Mouse (Mus musculus) heart, embryonic 13.5 days (tissue): ENCODE measurements at regions not wholly inside any gene's neighbourhood (a gene's known extent, or its start where the extent isn't known, plus 50 kb on each side); places are given as distances from the start of the nearest gene placed in this dataset.
A peak's percentile ranks its signal among the peaks of the same experiment; 100 is the strongest.

ENCODE experiments used
- ATAC-seq: fragments of 200-750 bp; cut with Nextera tagmentation; 2 replicates; pipeline ENCODE4 v1.8.0; 2017; ENCODE audit warnings: moderate TSS enrichment; ENCODE audit not compliant: insufficient number of reproducible peaks, low FRiP score, low TSS enrichment; ENCODE audit errors: extremely low read depth
- H3K27ac ChIP-seq: fragments of 300-500 bp; sonication (generic); replicated peaks from 2 replicates; pipeline ENCODE4 v1.5.1; 2015; ENCODE audit warnings: moderate library complexity, mild to moderate bottlenecking, inconsistent platforms
- H3K27me3 ChIP-seq: fragments of 300-500 bp; sonication (generic); replicated peaks from 2 replicates; pipeline ENCODE4 v1.6.1; 2015; ENCODE audit warnings: mild to moderate bottlenecking, inconsistent platforms
- H3K36me3 ChIP-seq: fragments of 300-500 bp; sonication (generic); 2 replicates; pipeline ENCODE4 v1.6.1; 2015; ENCODE audit warnings: mild to moderate bottlenecking, inconsistent platforms
- H3K4me1 ChIP-seq: fragments of 300-500 bp; sonication (generic); 2 replicates; pipeline ENCODE4 v1.6.1; 2015; ENCODE audit warnings: inconsistent platforms
- H3K4me2 ChIP-seq: fragments of 300-500 bp; sonication (generic); 2 replicates; pipeline ENCODE4 v1.6.1; 2015; ENCODE audit warnings: inconsistent platforms, mild to moderate bottlenecking, moderate library complexity
- H3K4me3 ChIP-seq: fragments of 300-500 bp; sonication (generic); 2 replicates; pipeline ENCODE4 v1.5.1; 2015; ENCODE audit warnings: moderate library complexity, mild to moderate bottlenecking, inconsistent platforms
- H3K9ac ChIP-seq: fragments of 300-500 bp; sonication (generic); 2 replicates; pipeline ENCODE4 v1.6.1; 2015; ENCODE audit warnings: inconsistent platforms, mild to moderate bottlenecking, moderate library complexity
- H3K9me3 ChIP-seq: fragments of 300-500 bp; sonication (generic); 2 replicates; pipeline ENCODE4 v1.6.1; 2016; ENCODE audit warnings: inconsistent platforms
- WGBS: fragments of 180-500 bp; shearing (Covaris S2); methylation state at CpG from one replicate; pipeline ENCODE4 v1.1.7; 2015; ENCODE audit warnings: mixed read lengths; 5-methylcytosine and 5-hydroxymethylcytosine counted together

DNA sequence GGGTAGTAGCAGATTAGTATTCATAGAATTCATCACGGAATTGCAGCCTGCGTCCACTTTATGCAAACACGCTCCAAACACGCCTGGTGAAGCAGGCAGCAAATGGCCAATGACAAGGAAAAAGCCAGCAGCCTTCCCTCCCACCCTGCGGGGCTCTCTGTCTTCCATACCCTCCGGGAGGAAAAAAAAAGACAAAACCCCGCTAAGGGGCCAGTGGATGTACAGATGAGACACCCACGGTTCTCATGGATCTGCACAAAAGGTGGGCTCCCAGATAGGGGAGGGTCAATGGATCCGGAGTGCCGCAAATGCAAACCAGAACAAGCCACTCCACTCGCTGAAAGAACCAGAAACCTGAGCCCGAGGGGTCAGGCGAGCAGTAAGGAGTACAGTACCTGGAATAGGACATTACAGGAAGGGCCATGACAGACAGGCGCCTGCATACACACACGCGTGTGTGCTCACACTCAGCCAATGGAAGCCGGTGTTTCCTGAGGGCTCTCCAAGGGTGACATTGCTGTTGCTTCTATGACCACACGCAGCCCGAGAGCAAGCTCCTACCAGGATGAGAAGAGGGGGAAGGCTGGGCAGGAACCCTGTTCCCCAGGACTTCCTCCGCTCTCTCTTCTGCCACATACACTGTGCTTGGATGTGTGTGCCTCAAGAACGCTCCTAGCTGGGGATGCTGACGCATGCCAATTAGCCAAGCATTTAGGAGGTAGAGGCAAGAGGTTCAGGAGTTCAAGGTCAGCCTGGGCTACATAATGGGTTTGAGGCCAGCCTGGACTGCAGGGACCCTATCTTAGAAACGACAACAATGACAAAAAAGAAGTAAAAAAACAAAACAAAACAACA, 57.5 kb upstream of the Casz1 start:
- H3K4me1 ChIP-seq, result peaks cover 79% of the 10 kb centered on the region
- H3K4me2 ChIP-seq, result peak overlapping the region; percentile 64
- no peaks in the 10 kb centered on the region for H3K9me3 ChIP-seq
- WGBS, result 31% methylated on average over 23 of the region's 23 CpGs
- peaks cover 18% of the 10 kb centered on the region for H3K27me3 ChIP-seq
- H3K27ac ChIP-seq, result peak overlapping the region; percentile 94
- no peaks in the 10 kb centered on the region for H3K36me3 ChIP-seq
- H3K9ac ChIP-seq, result peak overlapping the region; percentile 78
- peak; percentile 6; the same call in 1 of the 2 replicates for ATAC-seq
- peak overlapping the region; percentile 44 for H3K4me3 ChIP-seq

DNA sequence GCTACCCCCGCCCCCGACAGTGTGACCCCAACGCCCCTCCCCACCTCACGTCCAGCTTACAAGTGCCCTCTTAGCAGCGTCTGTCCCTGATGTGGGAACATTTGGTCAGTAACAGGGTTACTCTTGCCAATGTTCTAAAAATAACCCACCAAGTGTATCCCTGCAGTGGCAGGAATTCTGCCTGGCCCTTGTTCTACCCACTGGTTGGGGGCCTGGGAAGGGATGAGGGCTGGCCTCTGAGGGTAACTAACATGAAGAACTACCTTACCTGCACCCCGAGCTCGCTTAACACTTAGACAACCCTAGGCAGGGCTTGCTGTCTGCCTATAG, 56.9 kb upstream of the Casz1 start:
- H3K4me3 ChIP-seq, result peak overlapping the region; percentile 44
- peak; percentile 49; the same call in 1 of the 2 replicates for ATAC-seq
- H3K27ac ChIP-seq, result peak overlapping the region; percentile 94
- H3K4me1 ChIP-seq, result peaks cover 82% of the 10 kb centered on the region
- H3K9me3 ChIP-seq, result no peaks in the 10 kb centered on the region
- H3K9ac ChIP-seq, result peak overlapping the region; percentile 78
- no peaks in the 10 kb centered on the region for H3K36me3 ChIP-seq
- H3K4me2 ChIP-seq, result peak overlapping the region; percentile 64
- WGBS, result 38% methylated on average over 7 of the region's 7 CpGs
- peaks cover 18% of the 10 kb centered on the region for H3K27me3 ChIP-seq

DNA sequence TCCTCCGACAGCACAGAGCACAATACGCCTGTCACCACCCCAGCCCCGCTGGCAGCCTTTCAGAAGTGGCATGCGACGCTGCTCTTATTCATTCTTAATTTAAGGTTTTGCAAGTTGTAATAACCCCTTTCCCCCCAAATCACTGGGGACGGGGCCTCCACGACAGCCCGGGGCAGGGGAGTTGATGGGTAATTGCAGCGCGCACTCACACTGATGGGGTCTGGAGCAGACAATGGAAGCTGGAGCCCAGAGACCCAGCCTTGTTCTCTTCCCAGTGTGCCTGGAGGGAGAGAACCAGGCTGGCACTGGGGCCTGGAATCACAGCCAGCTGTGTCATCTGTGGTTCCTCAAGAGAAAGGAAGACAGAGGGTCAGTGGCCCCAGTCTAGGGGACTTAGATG, 54.2 kb upstream of the Casz1 start:
- no peak overlapping the region for H3K4me2 ChIP-seq
- H3K4me3 ChIP-seq, result no peak overlapping the region
- no peaks in the 10 kb centered on the region for H3K36me3 ChIP-seq
- ATAC-seq, result no peak
- peak overlapping the region; percentile 40 for H3K27ac ChIP-seq
- H3K9me3 ChIP-seq, result no peaks in the 10 kb centered on the region
- 62% methylated on average over 10 of the region's 10 CpGs for WGBS
- H3K4me1 ChIP-seq, result peaks cover 85% of the 10 kb centered on the region
- H3K27me3 ChIP-seq, result 0 out of 2 replicates have a peak, but pooled peaks cover under 1% of the 10 kb centered on the region
- H3K9ac ChIP-seq, result no peak overlapping the region

DNA sequence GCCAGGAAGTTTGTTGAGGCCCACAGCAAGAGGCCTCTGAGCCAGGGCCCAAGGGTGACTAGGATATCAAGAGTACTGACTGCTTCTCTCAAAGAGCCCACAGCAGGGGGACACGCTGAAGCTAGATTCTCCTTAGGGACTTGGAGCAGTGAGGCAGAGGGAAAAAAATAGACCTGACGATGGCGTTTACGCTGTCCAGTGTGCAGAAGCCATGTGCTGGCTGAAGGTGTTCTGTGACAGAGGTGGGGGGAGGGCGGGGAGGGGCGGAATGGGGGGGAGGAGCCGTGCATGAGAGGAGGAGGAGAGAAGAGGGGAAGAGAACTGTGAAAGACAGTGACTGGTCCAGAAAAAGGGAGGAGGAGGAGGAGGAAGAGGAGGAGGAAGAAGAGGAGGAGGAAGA, 52.6 kb upstream of the Casz1 start:
- no peak overlapping the region for H3K4me2 ChIP-seq
- peak overlapping the region; percentile 50; the same call in 1 of the 2 replicates for H3K9ac ChIP-seq
- peak overlapping the region; percentile 72 for H3K27ac ChIP-seq
- ATAC-seq, result no peak
- no peaks in the 10 kb centered on the region for H3K9me3 ChIP-seq
- no peaks in the 10 kb centered on the region for H3K36me3 ChIP-seq
- WGBS, result 39% methylated on average over 7 of the region's 7 CpGs
- no peaks in the 10 kb centered on the region for H3K27me3 ChIP-seq
- H3K4me3 ChIP-seq, result no peak overlapping the region
- peaks cover 71% of the 10 kb centered on the region for H3K4me1 ChIP-seq

DNA sequence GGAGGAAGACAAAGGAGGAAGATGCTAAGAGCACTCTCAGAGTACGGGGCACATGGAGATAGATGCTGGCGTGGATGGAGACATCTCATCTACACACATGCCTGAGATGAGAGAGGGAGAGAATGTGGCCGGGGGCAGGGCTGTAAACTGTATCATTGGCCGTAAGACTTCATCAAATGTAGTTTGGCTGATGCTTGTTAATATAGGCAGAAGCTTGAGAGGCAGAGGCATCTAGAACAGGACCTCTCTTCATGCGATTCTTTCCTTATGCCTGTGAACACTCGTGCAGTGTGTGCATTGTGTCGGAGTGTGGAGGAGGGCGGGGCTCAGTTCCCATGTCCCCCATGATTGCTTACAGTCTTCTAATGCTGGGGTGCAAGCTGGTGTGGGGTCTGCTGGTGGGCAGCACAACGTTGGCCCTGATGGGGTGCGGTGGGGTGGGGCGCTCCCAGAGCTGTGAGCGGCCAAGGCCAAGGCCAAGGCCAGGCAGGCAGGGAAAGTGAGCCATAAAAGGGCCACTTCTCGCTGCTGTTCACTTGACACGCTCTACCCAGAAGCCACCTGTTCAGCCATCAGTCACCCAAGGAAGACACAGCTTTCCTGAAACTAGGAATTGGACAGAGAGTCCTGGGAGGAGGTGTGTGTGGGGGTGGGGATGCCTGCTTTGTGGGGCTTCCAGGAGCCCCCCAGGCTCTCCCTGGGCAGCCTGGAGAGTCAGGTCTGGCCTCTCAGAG, 51.7 kb upstream of the Casz1 start:
- ATAC-seq, result no peak
- H3K9ac ChIP-seq, result 0 out of 2 replicates have a peak overlapping the region, but pooled peaks have one; percentile 21
- H3K36me3 ChIP-seq, result no peaks in the 10 kb centered on the region
- H3K9me3 ChIP-seq, result no peaks in the 10 kb centered on the region
- H3K4me3 ChIP-seq, result no peak overlapping the region
- H3K4me2 ChIP-seq, result no peak overlapping the region
- no peaks in the 10 kb centered on the region for H3K27me3 ChIP-seq
- H3K27ac ChIP-seq, result no peak overlapping the region
- H3K4me1 ChIP-seq, result peaks cover 61% of the 10 kb centered on the region
- WGBS, result 85% methylated on average over 14 of the region's 14 CpGs

DNA sequence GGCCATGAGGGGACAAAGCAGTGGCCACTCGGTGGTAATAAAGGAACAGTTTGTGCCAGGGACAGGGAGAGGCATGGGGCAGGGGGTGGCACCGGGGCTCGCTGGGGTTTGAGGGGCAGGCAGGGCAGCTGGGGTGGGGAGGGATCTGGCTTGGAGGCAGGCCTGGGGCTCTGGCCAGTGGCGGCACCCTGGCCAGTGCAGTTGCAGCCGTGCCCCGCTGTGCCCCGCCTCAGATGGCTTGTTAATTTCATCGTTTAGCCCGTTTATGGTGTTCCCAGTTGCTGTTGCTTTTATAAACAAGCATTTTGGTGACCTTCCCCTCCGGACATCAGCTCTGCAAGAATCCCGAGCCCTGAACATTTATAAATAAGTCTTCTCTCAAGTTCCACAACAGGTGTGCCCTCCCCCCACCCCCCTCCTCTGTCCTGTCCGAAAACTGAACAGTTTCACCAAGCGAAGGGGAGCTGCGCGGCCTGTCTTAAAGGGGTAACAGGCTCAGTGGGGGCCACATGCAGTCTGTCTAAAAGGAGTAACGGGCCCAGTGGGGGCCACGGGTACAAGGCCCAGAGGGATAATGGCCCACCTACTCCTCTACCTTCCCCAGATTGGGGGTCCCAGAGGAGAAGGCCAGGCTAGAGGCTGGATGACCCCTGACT, 51.0 kb upstream of the Casz1 start:
- H3K9ac ChIP-seq, result 0 out of 2 replicates have a peak overlapping the region, but pooled peaks have one; percentile 21
- no peaks in the 10 kb centered on the region for H3K36me3 ChIP-seq
- no peak overlapping the region for H3K27ac ChIP-seq
- no peaks in the 10 kb centered on the region for H3K27me3 ChIP-seq
- H3K9me3 ChIP-seq, result no peaks in the 10 kb centered on the region
- no peak for ATAC-seq
- no peak overlapping the region for H3K4me2 ChIP-seq
- H3K4me1 ChIP-seq, result peaks cover 54% of the 10 kb centered on the region
- WGBS, result 78% methylated on average over 17 of the region's 17 CpGs
- H3K4me3 ChIP-seq, result no peak overlapping the region

DNA sequence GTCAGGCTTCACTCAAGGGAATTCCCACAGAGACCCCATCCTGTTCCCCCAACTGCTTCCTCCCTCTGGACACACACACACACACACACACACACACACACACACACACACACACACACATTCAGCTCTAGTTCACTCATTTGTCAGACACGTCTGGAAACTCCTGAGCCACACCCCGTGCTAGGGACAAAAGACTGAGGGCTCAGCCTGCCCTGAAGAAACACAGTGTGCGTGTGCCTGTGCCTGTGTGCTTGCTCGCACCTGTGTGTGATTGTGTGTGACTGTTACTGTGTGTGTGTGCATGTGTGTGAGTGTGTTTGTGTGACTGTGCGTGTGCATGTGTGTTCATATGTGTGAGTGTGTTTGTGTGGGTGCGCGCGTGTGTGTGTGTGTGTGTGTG, 50.4 kb upstream of the Casz1 start:
- Histone ChIP-seq H3K4me1 (peaks cover 48% of the 10 kb centered on the region), H3K9me3 (no peaks in the 10 kb centered on the region), H3K27me3 (no peaks in the 10 kb centered on the region), H3K36me3 (no peaks in the 10 kb centered on the region), H3K4me2 (no peak overlapping the region), H3K27ac (no peak overlapping the region; the same call in 1 of the 2 replicates), H3K4me3 (no peak overlapping the region), H3K9ac (no peak overlapping the region)
- 79% methylated on average over 8 of the region's 8 CpGs for WGBS
- ATAC-seq, result no peak
